In genomic region chr8:122284203-122284658, GRCm38 (mm10) we compare ENCODE assay signal across 7 mouse cellular contexts. TPM values are rescaled to one million over a fixed set of nuclear protein-coding genes. Genes with fewer than 3 reads are reported as not detected.
DNase-seq lines count a peak whose midpoint lies in the region; ATAC-seq and TF ChIP-seq lines count a peak whose summit lies in the region.

No protein-coding gene starts in this region.

- H3K27ac ChIP-seq in CH12.LX (ENCODE audit: insufficient read depth, low read depth): peak overlapping the region; percentile 99
- no peak overlapping the region for H3K27ac ChIP-seq in embryonic fibroblast, embryonic 13.5 days (ENCODE audit: insufficient read depth, low read length)
- H3K27ac ChIP-seq in hindbrain, embryonic 15.5 days (replicated peaks): peak overlapping the region; percentile 81
- H3K27ac ChIP-seq in midbrain, embryonic 12.5 days (replicated peaks): peak overlapping the region; percentile 73
- H3K27ac ChIP-seq in stomach, embryonic 15.5 days: peak overlapping the region; percentile 83

- TF ChIP-seq EP300 in CH12.LX (IDR thresholded peaks at IDR 0.05; ENCODE audit: low read length): no peak

- under 1% methylated on average over 33 of the region's 33 CpGs for WGBS in hindbrain, embryonic 15.5 days
- 2% methylated on average over 33 of the region's 33 CpGs for WGBS in midbrain, embryonic 12.5 days
- 2% methylated on average over 33 of the region's 33 CpGs for WGBS in stomach, embryonic 15.5 days

- TF ChIP-seq POLR2A in CH12.LX (IDR thresholded peaks at IDR 0.05; ENCODE audit: low read depth, low read length): peak; percentile 20; the same call in 1 of the 2 replicates
- TF ChIP-seq POLR2A in embryonic fibroblast, embryonic 13.5 days (IDR thresholded peaks at IDR 0.05; ENCODE audit: low read depth, low read length): no peak

- H3K79me2 ChIP-seq in CH12.LX (replicated peaks; ENCODE audit: control insufficient read depth, extremely low read depth, insufficient read depth, poor library complexity, severe bottlenecking): peaks cover 34% of the 10 kb centered on the region

- H3K4me1 ChIP-seq in CH12.LX (ENCODE audit: control insufficient read depth in 1 of 2, insufficient read depth in 2 of 2): peaks cover 38 to 52% of the 10 kb centered on the region in 2 experiments
- peaks cover 13% of the 10 kb centered on the region; the same call in 1 of the 2 replicates for H3K4me1 ChIP-seq in embryonic fibroblast, embryonic 13.5 days (ENCODE audit: control insufficient read depth, insufficient read depth, low read length)
- peaks cover 34% of the 10 kb centered on the region for H3K4me1 ChIP-seq in hindbrain, embryonic 15.5 days (replicated peaks)
- peaks cover 44% of the 10 kb centered on the region for H3K4me1 ChIP-seq in midbrain, embryonic 12.5 days
- H3K4me1 ChIP-seq in stomach, embryonic 15.5 days: peaks cover 46% of the 10 kb centered on the region

- TF ChIP-seq CTCF in CH12.LX (conservative IDR thresholded peaks at IDR 0.05 in 1 of 2, IDR thresholded peaks at IDR 0.05 in 1 of 2; ENCODE audit: low read depth in 2 of 2, low read length in 2 of 2): peak in 1 of 2 experiments; percentile 47; a peak in 2 of 4 replicates
- TF ChIP-seq CTCF in embryonic fibroblast, embryonic 13.5 days (IDR thresholded peaks at IDR 0.05; ENCODE audit: borderline replicate concordance, insufficient read depth, low read length): peak; percentile 59; the same call in 1 of the 2 replicates

- peaks cover under 1 to 28% of the 10 kb centered on the region in 2 experiments for H3K36me3 ChIP-seq in CH12.LX (replicated peaks in 1 of 2; ENCODE audit: control insufficient read depth in 1 of 2, insufficient read depth in 1 of 2, low read length in 1 of 2)
- no peaks in the 10 kb centered on the region for H3K36me3 ChIP-seq in hindbrain, embryonic 15.5 days
- no peaks in the 10 kb centered on the region for H3K36me3 ChIP-seq in midbrain, embryonic 12.5 days
- H3K36me3 ChIP-seq in stomach, embryonic 15.5 days: no peaks in the 10 kb centered on the region

- peak overlapping the region; percentile 78 to 89 (median 87) for H3K4me3 ChIP-seq in CH12.LX (replicated peaks in 1 of 3; ENCODE audit: low read depth in 2 of 3, low read length in 2 of 3, poor library complexity in 1 of 3)
- H3K4me3 ChIP-seq in embryonic fibroblast, embryonic 13.5 days (ENCODE audit: insufficient read depth, low read length): peak overlapping the region; percentile 61
- peak overlapping the region; percentile 61 for H3K4me3 ChIP-seq in hindbrain, embryonic 15.5 days
- H3K4me3 ChIP-seq in midbrain, embryonic 12.5 days: peak overlapping the region; percentile 64
- peak overlapping the region; percentile 69 for H3K4me3 ChIP-seq in stomach, embryonic 15.5 days (replicated peaks)

- peak; percentile 29 for TF ChIP-seq RAD21 in CH12.LX (IDR thresholded peaks at IDR 0.05; ENCODE audit: low read depth, low read length)

- peak overlapping the region; percentile 91 for H3K4me2 ChIP-seq in CH12.LX (ENCODE audit: insufficient read depth, low read depth, poor library complexity, severe bottlenecking)
- H3K4me2 ChIP-seq in hindbrain, embryonic 15.5 days: peak overlapping the region; percentile 97
- H3K4me2 ChIP-seq in midbrain, embryonic 12.5 days (replicated peaks): peak overlapping the region; percentile 95
- peak overlapping the region; percentile 96 for H3K4me2 ChIP-seq in stomach, embryonic 15.5 days

- intact Hi-C loops in left cerebral cortex, postnatal 4 days (cut with DNase I): no loop called here

- no peaks in the 10 kb centered on the region for H3K9me3 ChIP-seq in CH12.LX (replicated peaks; ENCODE audit: low read length)
- no peaks in the 10 kb centered on the region for H3K9me3 ChIP-seq in hindbrain, embryonic 15.5 days
- no peaks in the 10 kb centered on the region for H3K9me3 ChIP-seq in midbrain, embryonic 12.5 days
- no peaks in the 10 kb centered on the region for H3K9me3 ChIP-seq in stomach, embryonic 15.5 days

- dilution Hi-C loops in CH12.LX (cut with MboI; ENCODE audit: extremely low pct_ligation_motif_present, extremely low pct_unique_long_range_greater_than_20kb, low sequenced_read_pairs): no loop called here

- peak; percentile 81 for DNase-seq in CH12.LX (ENCODE audit: extremely low read depth)
- peak; percentile 68 to 86 for DNase-seq in adrenal gland, adult (ENCODE audit: inconsistent age in 2 of 2, low spot score in 1 of 2)
- DNase-seq in left cerebral cortex, postnatal 4 days: peak; percentile 55

- in situ Hi-C loops in CH12.LX (cut with MboI; ENCODE audit: low pct_ligation_motif_present, low pct_unique_long_range_greater_than_20kb, low sequenced_read_pairs): loop anchor here (5.0 kb wide), 1 partner anchor 43 kb away; no protein-coding TSS in a partner anchor

- no peaks in the 10 kb centered on the region for H3K27me3 ChIP-seq in CH12.LX (replicated peaks)
- H3K27me3 ChIP-seq in hindbrain, embryonic 15.5 days: peaks cover 7% of the 10 kb centered on the region; the same call in 1 of the 2 replicates
- peaks cover 73% of the 10 kb centered on the region for H3K27me3 ChIP-seq in midbrain, embryonic 12.5 days
- H3K27me3 ChIP-seq in stomach, embryonic 15.5 days (replicated peaks): no peaks in the 10 kb centered on the region

- peak overlapping the region; percentile 73 for H3K9ac ChIP-seq in CH12.LX (ENCODE audit: insufficient read depth, low read depth)
- peak overlapping the region; percentile 48 for H3K9ac ChIP-seq in hindbrain, embryonic 15.5 days
- peak overlapping the region; percentile 78 for H3K9ac ChIP-seq in midbrain, embryonic 12.5 days (replicated peaks)
- peak overlapping the region; percentile 54 for H3K9ac ChIP-seq in stomach, embryonic 15.5 days

- ATAC-seq in hindbrain, embryonic 15.5 days (ENCODE audit: low FRiP score, low read depth): no peak
- no peak for ATAC-seq in midbrain, embryonic 12.5 days (ENCODE audit: low FRiP score, low read depth)
- no peak for ATAC-seq in stomach, embryonic 15.5 days (ENCODE audit: insufficient read depth, low FRiP score, low read depth)

TF ChIP-seq in CH12.LX, 34 proteins besides CTCF, POLR2A, EP300 and RAD21 (continues in another document):
- TF ChIP-seq JUND (conservative IDR thresholded peaks at IDR 0.05; ENCODE audit: low read depth, low read length) (no peak), ELF1 (IDR thresholded peaks at IDR 0.05; ENCODE audit: low read depth, low read length) (no peak), POLR2AphosphoS2 (IDR thresholded peaks at IDR 0.05; ENCODE audit: low read depth, low read length) (no peak), ZC3H11A (IDR thresholded peaks at IDR 0.05; ENCODE audit: low read depth, low read length) (no peak), IRF4 (IDR thresholded peaks at IDR 0.05; ENCODE audit: low read depth, low read length) (peak; percentile 41; the same call in 1 of the 2 replicates), RCOR1 (conservative IDR thresholded peaks at IDR 0.05; ENCODE audit: low read depth, low read length) (0 out of 2 replicates have a peak, but pooled peaks have one; percentile 64), TBP (conservative IDR thresholded peaks at IDR 0.05; ENCODE audit: low read depth, low read length) (no peak), MAFK (IDR thresholded peaks at IDR 0.05; ENCODE audit: insufficient replicate concordance, low read length) (no peak), CHD1 (IDR thresholded peaks at IDR 0.05; ENCODE audit: low read depth, low read length) (no peak), TCF12 (IDR thresholded peaks at IDR 0.05; ENCODE audit: low read depth, low read length) (peak; percentile 81), SMC3 (IDR thresholded peaks at IDR 0.05; ENCODE audit: low read depth, low read length) (peak; percentile 45), MAZ (IDR thresholded peaks at IDR 0.05; ENCODE audit: low read depth, low read length) (peak; percentile 89), ZKSCAN1 (IDR thresholded peaks at IDR 0.05; ENCODE audit: borderline replicate concordance, low read depth, low read length) (no peak), GABPA (IDR thresholded peaks at IDR 0.05; ENCODE audit: insufficient replicate concordance, low read depth, low read length) (no peak), HCFC1 (IDR thresholded peaks at IDR 0.05; ENCODE audit: low read depth, low read length) (peak; percentile 28), E2F4 (IDR thresholded peaks at IDR 0.05; ENCODE audit: insufficient replicate concordance, low read depth, low read length) (no peak), NRF1 (IDR thresholded peaks at IDR 0.05; ENCODE audit: low read depth, low read length) (peak; percentile 50; the same call in 1 of the 2 replicates), SIN3A (IDR thresholded peaks at IDR 0.05; ENCODE audit: low read length) (peak; percentile 54), ZMIZ1 (IDR thresholded peaks at IDR 0.05; ENCODE audit: low read depth, low read length) (no peak; the same call in 1 of the 2 replicates), ETS1 (conservative IDR thresholded peaks at IDR 0.05; ENCODE audit: low read depth, low read length) (peak; percentile 71), CHD2 (IDR thresholded peaks at IDR 0.05; ENCODE audit: low read length) (peak; percentile 38; the same call in 1 of the 2 replicates), UBTF (IDR thresholded peaks at IDR 0.05; ENCODE audit: low read depth, low read length) (peak; percentile 87; the same call in 1 of the 2 replicates), USF2 (conservative IDR thresholded peaks at IDR 0.05; ENCODE audit: low read depth, low read length) (no peak), KAT2A (IDR thresholded peaks at IDR 0.05; ENCODE audit: insufficient replicate concordance, low read length) (peak; percentile 51; the same call in 1 of the 2 replicates), MYC (IDR thresholded peaks at IDR 0.05; ENCODE audit: low read depth, low read length) (peak; percentile 93), PAX5 (IDR thresholded peaks at IDR 0.05; ENCODE audit: low read length) (no peak), ZNF384 (IDR thresholded peaks at IDR 0.05; ENCODE audit: low read depth, low read length) (no peak), MAX (IDR thresholded peaks at IDR 0.05; ENCODE audit: low read length) (peak; percentile 93), MEF2A (IDR thresholded peaks at IDR 0.05; ENCODE audit: borderline replicate concordance, low read depth, low read length) (peak; percentile 54; the same call in 1 of the 2 replicates)

RNA-seq across cellular contexts. Expression of gene Zfpm1, which starts 2.3 kb away (rescaled TPM):
- 30.1 and 31.0 TPM in 2 replicates for total RNA-seq in CH12.LX (2012; rRNA removed)
- total RNA-seq in CH12.LX (2014; rRNA removed): 11.0 and 11.3 TPM in 2 replicates
- 63.5 and 68.4 TPM in 2 replicates for polyA plus RNA-seq in CH12.LX (2012; ENCODE audit: insufficient read length, low read depth)
- 10.3 and 12.6 TPM in 2 replicates for polyA plus RNA-seq in embryonic fibroblast, embryonic 13.5 days (2011; ENCODE audit: insufficient read length, low read depth, missing spikeins)
- polyA plus RNA-seq in hindbrain, embryonic 15.5 days (2015; fragmentation: Nextera tagmentation; extraction: Ambion mirVana): 1.4 and 2.3 TPM in 2 replicates
- total RNA-seq in left cerebral cortex, postnatal 4 days (2021): 10 to 100 TPM in 1 of 2 experiments, 1 to 10 TPM in 1; 8.6 to 12.2 TPM
- polyA plus RNA-seq in midbrain, embryonic 12.5 days (2016; fragmentation: Nextera tagmentation; extraction: Ambion mirVana): 3.0 TPM in 2 replicates
- polyA plus RNA-seq in stomach, embryonic 15.5 days (2015; fragmentation: Nextera tagmentation; extraction: Ambion mirVana): 5.6 and 5.7 TPM in 2 replicates
